Mouse (Mus musculus) bone marrow, adult 2 months (tissue): ENCODE measurements at regions not wholly inside any gene's neighbourhood (a gene's known extent, or its start where the extent isn't known, plus 50 kb on each side); places are given as distances from the start of the nearest gene placed in this dataset.

Source experiments
- H3K27ac ChIP-seq: fragments of 200-500 bp; 2 replicates; pipeline ENCODE4 v1.5.1; 2012; ENCODE audit warnings: low read depth, mild to moderate bottlenecking, control low read depth, inconsistent platforms, low read length; ENCODE audit not compliant: control insufficient read depth, poor library complexity, insufficient read depth
- H3K4me1 ChIP-seq: fragments of 200-500 bp; 2 replicates; pipeline ENCODE4 v1.6.1; 2011; ENCODE audit warnings: low read length; ENCODE audit not compliant: control insufficient read depth, insufficient read depth
- H3K4me3 ChIP-seq: fragments of 200-500 bp; replicated peaks from 2 replicates; pipeline ENCODE3; 2011; ENCODE audit warnings: mild to moderate bottlenecking, low read depth, low read length, control low read depth; ENCODE audit not compliant: control insufficient read depth
- CTCF ChIP-seq: fragments of 200-500 bp; IDR thresholded peaks from 2 replicates; pipeline ENCODE4 v1.5.1; 2011; ENCODE audit warnings: low read length, control low read depth; ENCODE audit not compliant: control insufficient read depth, insufficient read depth
- POLR2A ChIP-seq: fragments of 200-500 bp; IDR thresholded peaks from 2 replicates; pipeline ENCODE4 v1.6.1; 2011; ENCODE audit warnings: low read depth, mild to moderate bottlenecking, control low read depth, low read length, borderline replicate concordance; ENCODE audit not compliant: control insufficient read depth
- WGBS: fragments of 180-500 bp; shearing (Covaris S2); methylation state at CpG from one replicate; pipeline ENCODE4 v1.1.7; 2018; 5-methylcytosine and 5-hydroxymethylcytosine counted together

GRCm38 (mm10) chr3:60813485-60813884, 189.1 kb upstream of the P2ry1 start:
- TF ChIP-seq CTCF (no peak), POLR2A (no peak)
- WGBS = 81% methylated on average over 3 of the region's 3 CpGs

GRCm38 (mm10) chr3:60819684-60820281, 182.8 kb upstream of the P2ry1 start:
- TF ChIP-seq POLR2A (no peak), CTCF (no peak)
- 32% methylated on average over 4 of the region's 4 CpGs for WGBS
- Histone ChIP-seq H3K4me1 (peaks cover 2% of the 10 kb centered on the region), H3K4me3 (no peak overlapping the region), H3K27ac (no peak overlapping the region)

More at GRCm38 (mm10) chr3:60813485-60813884, 189.1 kb upstream of the P2ry1 start:
- Histone ChIP-seq H3K27ac (no peak overlapping the region), H3K4me3 (no peak overlapping the region), H3K4me1 (no peaks in the 10 kb centered on the region)

GRCm38 (mm10) chr3:60821463-60821862, 181.1 kb upstream of the P2ry1 start:
- no peak for TF ChIP-seq POLR2A
- no peak for TF ChIP-seq CTCF
- Histone ChIP-seq H3K4me3 (no peak overlapping the region), H3K4me1 (peaks cover 2% of the 10 kb centered on the region), H3K27ac (peak overlapping the region; percentile 58; the same call in 1 of the 2 replicates)

- TF ChIP-seq POLR2A (no peak), CTCF (no peak)
- H3K4me3 ChIP-seq = no peak overlapping the region
- H3K4me1 ChIP-seq = no peaks in the 10 kb centered on the region; the same call in 1 of the 2 replicates
- 60% methylated on average over 4 of the region's 4 CpGs for WGBS
- H3K27ac ChIP-seq = no peak overlapping the region
Observed at GRCm38 (mm10) chr3:60826759-60827158, 175.8 kb upstream of the P2ry1 start.

GRCm38 (mm10) chr3:60832385-60832784, 170.2 kb upstream of the P2ry1 start:
- 79% methylated on average over 4 of the region's 4 CpGs for WGBS
- Histone ChIP-seq H3K4me1 (no peaks in the 10 kb centered on the region), H3K4me3 (no peak overlapping the region), H3K27ac (no peak overlapping the region)
- TF ChIP-seq CTCF = no peak
- no peak for TF ChIP-seq POLR2A

- Histone ChIP-seq H3K4me3 (no peak overlapping the region), H3K27ac (no peak overlapping the region), H3K4me1 (no peaks in the 10 kb centered on the region)
- TF ChIP-seq POLR2A (no peak), CTCF (no peak)
- 76% methylated on average over 1 of the region's 1 CpGs for WGBS
Observed at GRCm38 (mm10) chr3:60841895-60842294, 160.7 kb upstream of the P2ry1 start.

- H3K27ac ChIP-seq = no peak overlapping the region
- TF ChIP-seq POLR2A (no peak), CTCF (no peak)
- 82% methylated on average over 2 of the region's 2 CpGs for WGBS
- no peaks in the 10 kb centered on the region for H3K4me1 ChIP-seq
- no peak overlapping the region for H3K4me3 ChIP-seq
Observed at GRCm38 (mm10) chr3:60845293-60845692, 157.3 kb upstream of the P2ry1 start.

GRCm38 (mm10) chr3:60848437-60848836, 154.2 kb upstream of the P2ry1 start:
- WGBS = 79% methylated on average over 2 of the region's 2 CpGs

GRCm38 (mm10) chr3:60853773-60854172, 148.8 kb upstream of the P2ry1 start:
- 71% methylated on average over 5 of the region's 5 CpGs for WGBS
- Histone ChIP-seq H3K27ac (no peak overlapping the region), H3K4me3 (no peak overlapping the region), H3K4me1 (no peaks in the 10 kb centered on the region)
- TF ChIP-seq POLR2A = no peak
- TF ChIP-seq CTCF = no peak

More at GRCm38 (mm10) chr3:60848437-60848836, 154.2 kb upstream of the P2ry1 start:
- Histone ChIP-seq H3K4me3 (no peak overlapping the region), H3K27ac (no peak overlapping the region), H3K4me1 (no peaks in the 10 kb centered on the region)
- TF ChIP-seq CTCF (no peak), POLR2A (no peak)
